ENCODE assay signal across 26 mouse cellular contexts in the genomic region with DNA sequence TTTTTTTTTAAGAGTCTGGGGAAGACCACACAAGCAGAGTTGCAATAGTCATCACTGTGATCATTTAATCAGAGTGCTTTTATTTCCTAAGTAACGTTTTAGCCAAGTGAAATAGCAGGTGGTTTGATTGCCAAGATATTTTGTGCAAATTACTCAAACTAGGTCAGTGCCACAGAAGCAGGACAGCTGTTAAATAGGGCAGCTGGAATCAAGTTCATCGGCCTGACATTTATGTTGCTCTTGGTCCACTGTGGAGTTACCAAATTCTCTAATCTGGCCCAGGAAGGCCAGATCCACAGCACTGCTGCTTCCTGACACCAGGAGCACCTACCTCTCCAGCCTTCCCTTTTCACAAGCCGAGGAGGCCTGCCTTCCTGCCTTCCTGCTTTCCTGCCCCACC.
DNase-seq lines count a peak whose midpoint lies in the region; ATAC-seq and TF ChIP-seq lines count a peak whose summit lies in the region.
"Had no signal": no experiment of that assay in that cellular context is flagged by ENCODE, and none has a peak within 500 bp of the region (broad histone marks: within the 10 kb centered on the region; RNA-seq: fewer than 3 reads in every experiment).

No protein-coding gene starts in this region.

- peak overlapping the region; percentile 26 for H3K27ac ChIP-seq in heart, postnatal 0 days (ENCODE audit: low read depth)
- no peak overlapping the region for H3K27ac ChIP-seq in heart, embryonic 12.5 days (ENCODE audit: poor library complexity, severe bottlenecking)
- H3K27ac ChIP-seq: embryonic facial prominence, embryonic 12.5 days; hindbrain, embryonic 10.5 days; hindbrain, embryonic 15.5 days; kidney, postnatal 0 days; liver, embryonic 14.5 days; midbrain, embryonic 10.5 days; midbrain, embryonic 15.5 days had no signal

- no peak overlapping the region for H3K4me3 ChIP-seq in heart, postnatal 0 days (ENCODE audit: low read depth, low read length)
- no peak overlapping the region for H3K4me3 ChIP-seq in heart, embryonic 12.5 days
- H3K4me3 ChIP-seq: embryonic facial prominence, embryonic 12.5 days; hindbrain, embryonic 10.5 days; hindbrain, embryonic 15.5 days; midbrain, embryonic 10.5 days; midbrain, embryonic 15.5 days had no signal

- no peak overlapping the region for H3K4me2 ChIP-seq in heart, postnatal 0 days (ENCODE audit: low read depth, low read length)
- H3K4me2 ChIP-seq in heart, embryonic 12.5 days = no peak overlapping the region
- H3K4me2 ChIP-seq: embryonic facial prominence, embryonic 12.5 days; hindbrain, embryonic 15.5 days; lung, embryonic 14.5 days; midbrain, embryonic 15.5 days had no signal

- DNase-seq in adrenal gland, postnatal 14 days = peak; percentile 32
- DNase-seq in adrenal gland, adult 18-20 months (ENCODE audit: low spot score in 2 of 2) = no peak
- DNase-seq in heart, postnatal 0 days (ENCODE audit: low spot score) = no peak
- peak; percentile 33 for DNase-seq in lung, postnatal 10 days
- no peak for DNase-seq in lung, postnatal 14 days
- DNase-seq in lung, postnatal 36 days = peak; percentile 32
- DNase-seq in right cerebral cortex, postnatal 10 days (ENCODE audit: low spot score in 2 of 2) = no peak
- DNase-seq: cerebellum, adult 9-10 months; cerebellum, postnatal 36 days; embryo, embryonic 11 days; gastrocnemius, postnatal 36 days; kidney, adult 11 months; layer of hippocampus, postnatal 36 days; left cerebral cortex, postnatal 4 days; lung, embryonic 14.5 days; thymus, postnatal 4 days had no signal

- no peak for TF ChIP-seq CTCF in heart, postnatal 0 days (IDR thresholded peaks at IDR 0.05; ENCODE audit: low read depth)

- H3K36me3 ChIP-seq in heart, postnatal 0 days (replicated peaks; ENCODE audit: control insufficient read depth, insufficient read depth, low read length) = peaks cover 9% of the 10 kb centered on the region
- H3K36me3 ChIP-seq in heart, embryonic 12.5 days = no peaks in the 10 kb centered on the region
- H3K36me3 ChIP-seq: embryonic facial prominence, embryonic 12.5 days; hindbrain, embryonic 10.5 days; hindbrain, embryonic 15.5 days; midbrain, embryonic 10.5 days; midbrain, embryonic 15.5 days had no signal

- ATAC-seq in heart, postnatal 0 days (ENCODE audit: insufficient read depth, low read depth) = no peak
- ATAC-seq in heart, embryonic 12.5 days (ENCODE audit: insufficient number of reproducible peaks, low FRiP score) = no peak
- ATAC-seq: forebrain, embryonic 14.5 days; inflammation-experienced regulatory T-cells, adult 6 months; midbrain, embryonic 15.5 days had no signal

- 55% methylated on average over 3 of the region's 3 CpGs for WGBS in heart, postnatal 0 days
- WGBS in heart, embryonic 12.5 days = 63% methylated on average over 3 of the region's 3 CpGs

- peaks cover 35% of the 10 kb centered on the region for H3K4me1 ChIP-seq in heart, postnatal 0 days (ENCODE audit: control insufficient read depth, insufficient read depth)
- peaks cover 17% of the 10 kb centered on the region for H3K4me1 ChIP-seq in heart, embryonic 12.5 days (replicated peaks)
- H3K4me1 ChIP-seq: embryonic facial prominence, embryonic 12.5 days; hindbrain, embryonic 10.5 days; hindbrain, embryonic 15.5 days; midbrain, embryonic 10.5 days; midbrain, embryonic 15.5 days had no signal

- H3K27me3 ChIP-seq in heart, postnatal 0 days (ENCODE audit: control insufficient read depth, insufficient read depth, low read length) = no peaks in the 10 kb centered on the region
- H3K27me3 ChIP-seq in heart, embryonic 12.5 days (replicated peaks) = peaks cover 6% of the 10 kb centered on the region; the same call in 1 of the 2 replicates
- H3K27me3 ChIP-seq: embryonic facial prominence, embryonic 12.5 days; hindbrain, embryonic 15.5 days; midbrain, embryonic 15.5 days had no signal

- no peak overlapping the region for H3K9ac ChIP-seq in heart, postnatal 0 days (replicated peaks; ENCODE audit: low read depth, low read length)
- H3K9ac ChIP-seq in heart, embryonic 12.5 days = no peak overlapping the region
- H3K9ac ChIP-seq: embryonic facial prominence, embryonic 12.5 days; hindbrain, embryonic 15.5 days; liver, embryonic 14.5 days; lung, embryonic 14.5 days; midbrain, embryonic 15.5 days had no signal

- no peak for TF ChIP-seq EP300 in heart, postnatal 0 days (IDR thresholded peaks at IDR 0.05; ENCODE audit: low read depth)

- H3K9me3 ChIP-seq in heart, postnatal 0 days (replicated peaks; ENCODE audit: control insufficient read depth, low read length) = no peaks in the 10 kb centered on the region
- H3K9me3 ChIP-seq in heart, embryonic 12.5 days (replicated peaks) = no peaks in the 10 kb centered on the region
- H3K9me3 ChIP-seq: embryonic facial prominence, embryonic 12.5 days; hindbrain, embryonic 10.5 days; hindbrain, embryonic 15.5 days; midbrain, embryonic 10.5 days; midbrain, embryonic 15.5 days had no signal

Comparison
In these comparisons a context has a peak if more than half of its experiments do, and no peak if none do; other contexts are left out.
1. DNase-seq: peak in adrenal gland, postnatal 14 days (single experiment), lung, postnatal 10 days (single experiment) and lung, postnatal 36 days (single experiment); none in adrenal gland, adult 18-20 months (0 of 2), heart, postnatal 0 days (single experiment), lung, postnatal 14 days (single experiment) and right cerebral cortex, postnatal 10 days (0 of 2).